ENCODE assay signal across 8 mouse cellular contexts in genomic region chr3:122421802-122422201, GRCm38 (mm10).
DNase-seq lines count a peak whose midpoint lies in the region; ATAC-seq and TF ChIP-seq lines count a peak whose summit lies in the region.
"Had no signal": no experiment of that assay in that cellular context is flagged by ENCODE, and none has a peak within 500 bp of the region (broad histone marks: within the 10 kb centered on the region; RNA-seq: fewer than 3 reads in every experiment).

No protein-coding gene starts in this region.

- H3K4me2 ChIP-seq in kidney, postnatal 0 days (ENCODE audit: low read length), result peak overlapping the region; percentile 72
- H3K4me2 ChIP-seq in hindbrain, embryonic 12.5 days (replicated peaks), result peak overlapping the region; percentile 91
- H3K4me2 ChIP-seq in midbrain, embryonic 14.5 days (ENCODE audit: low read length), result peak overlapping the region; percentile 95

- H3K4me3 ChIP-seq in kidney, postnatal 0 days (replicated peaks; ENCODE audit: low read depth, low read length), result no peak overlapping the region
- peak overlapping the region; percentile 80; the same call in 1 of the 2 replicates for H3K4me3 ChIP-seq in embryonic facial prominence, embryonic 10.5 days
- no peak overlapping the region for H3K4me3 ChIP-seq in hindbrain, embryonic 12.5 days
- H3K4me3 ChIP-seq in midbrain, embryonic 14.5 days (replicated peaks; ENCODE audit: low read depth, low read length), result no peak overlapping the region

- 37% methylated on average over 7 of the region's 7 CpGs for WGBS in kidney, postnatal 0 days
- WGBS in embryonic facial prominence, embryonic 10.5 days, result 60% methylated on average over 7 of the region's 7 CpGs
- 59% methylated on average over 7 of the region's 7 CpGs for WGBS in hindbrain, embryonic 12.5 days
- 56% methylated on average over 7 of the region's 7 CpGs for WGBS in midbrain, embryonic 14.5 days

- TF ChIP-seq CTCF in kidney, postnatal 0 days (IDR thresholded peaks at IDR 0.05; ENCODE audit: low read depth), result no peak

- no peaks in the 10 kb centered on the region for H3K36me3 ChIP-seq in kidney, postnatal 0 days (ENCODE audit: insufficient read depth, low read length)
- peaks cover 10% of the 10 kb centered on the region; the same call in 1 of the 2 replicates for H3K36me3 ChIP-seq in embryonic facial prominence, embryonic 10.5 days (replicated peaks)
- 0 out of 2 replicates have a peak, but pooled peaks cover 5% of the 10 kb centered on the region for H3K36me3 ChIP-seq in hindbrain, embryonic 12.5 days
- H3K36me3 ChIP-seq in midbrain, embryonic 14.5 days (ENCODE audit: control insufficient read depth, insufficient read depth, low read length), result no peaks in the 10 kb centered on the region

- H3K9ac ChIP-seq in kidney, postnatal 0 days (ENCODE audit: low read depth, low read length), result no peak overlapping the region
- no peak overlapping the region for H3K9ac ChIP-seq in hindbrain, embryonic 12.5 days
- no peak overlapping the region for H3K9ac ChIP-seq in midbrain, embryonic 14.5 days (replicated peaks; ENCODE audit: low read length)

- no peak overlapping the region for H3K27ac ChIP-seq in kidney, postnatal 0 days
- H3K27ac ChIP-seq in embryonic facial prominence, embryonic 10.5 days (replicated peaks), result no peak overlapping the region
- H3K27ac ChIP-seq in hindbrain, embryonic 12.5 days, result no peak overlapping the region
- no peak overlapping the region for H3K27ac ChIP-seq in midbrain, embryonic 14.5 days (replicated peaks; ENCODE audit: low read depth, low read length)

- H3K27me3 ChIP-seq in kidney, postnatal 0 days (ENCODE audit: insufficient read depth, low read length), result no peaks in the 10 kb centered on the region
- peaks cover 42% of the 10 kb centered on the region for H3K27me3 ChIP-seq in embryonic facial prominence, embryonic 10.5 days (replicated peaks; ENCODE audit: low read depth, poor library complexity, severe bottlenecking)
- peaks cover 21% of the 10 kb centered on the region for H3K27me3 ChIP-seq in hindbrain, embryonic 12.5 days
- peaks cover 8% of the 10 kb centered on the region; the same call in 1 of the 2 replicates for H3K27me3 ChIP-seq in midbrain, embryonic 14.5 days (ENCODE audit: control insufficient read depth, insufficient read depth, low read length)

- no peak for DNase-seq in kidney, postnatal 0 days (ENCODE audit: low spot score)
- no peak for DNase-seq in kidney, postnatal 14 days
- DNase-seq in embryonic facial prominence, embryonic 10.5 days (ENCODE audit: low spot score), result no peak
- no peak for DNase-seq in midbrain, embryonic 14.5 days
- DNase-seq in urinary bladder, postnatal 4 days (ENCODE audit: low spot score in 2 of 2), result no peak
- DNase-seq in ovary, postnatal 36 days (ENCODE audit: low spot score), result no peak
- DNase-seq: cerebellum, postnatal 10 days had no signal

- ATAC-seq in kidney, postnatal 0 days (replicated peaks; ENCODE audit: low FRiP score, low read depth), result no peak
- ATAC-seq in hindbrain, embryonic 12.5 days (ENCODE audit: low FRiP score), result no peak
- no peak for ATAC-seq in midbrain, embryonic 14.5 days (ENCODE audit: low FRiP score, low TSS enrichment)

- H3K9me3 ChIP-seq in kidney, postnatal 0 days (replicated peaks; ENCODE audit: low read length), result no peaks in the 10 kb centered on the region
- no peaks in the 10 kb centered on the region for H3K9me3 ChIP-seq in embryonic facial prominence, embryonic 10.5 days
- H3K9me3 ChIP-seq in hindbrain, embryonic 12.5 days (replicated peaks), result no peaks in the 10 kb centered on the region
- no peaks in the 10 kb centered on the region for H3K9me3 ChIP-seq in midbrain, embryonic 14.5 days (ENCODE audit: control insufficient read depth, low read length)

- peaks cover 3% of the 10 kb centered on the region; the same call in 1 of the 2 replicates for H3K4me1 ChIP-seq in kidney, postnatal 0 days (replicated peaks; ENCODE audit: insufficient read depth, low read length)
- peaks cover 50% of the 10 kb centered on the region for H3K4me1 ChIP-seq in embryonic facial prominence, embryonic 10.5 days
- H3K4me1 ChIP-seq in hindbrain, embryonic 12.5 days, result peaks cover 13% of the 10 kb centered on the region
- 0 out of 2 replicates have a peak, but pooled peaks cover 8% of the 10 kb centered on the region for H3K4me1 ChIP-seq in midbrain, embryonic 14.5 days (ENCODE audit: control insufficient read depth, insufficient read depth, low read length)
